Mouse (Mus musculus) liver, adult 2 months (tissue): ENCODE results near the gene Gm43064.

Experiments used
- CTCF ChIP-seq: fragments of 200-500 bp; IDR thresholded peaks from 2 replicates; pipeline ENCODE4 v1.5.1; 2011; ENCODE audit warnings: low read depth, low read length, control low read depth
- POLR2A ChIP-seq: fragments of 200-500 bp; IDR thresholded peaks from 2 replicates; pipeline ENCODE4 v1.6.1; 2011; ENCODE audit warnings: low read length, control low read depth; ENCODE audit not compliant: insufficient read depth; ENCODE audit errors: extremely low read depth

GRCm38 (mm10) chr3:103835272-103835950 is 26.0 kb downstream of the Gm43064 start:
- no peak for TF ChIP-seq CTCF
- TF ChIP-seq POLR2A: no peak
